Mouse (Mus musculus) ES-E14 (cell line): ENCODE data around the gene Igfbp6.
"Not testable (repeated sequence)": the region's sequence is repeated elsewhere in the genome, so short reads cannot be mapped to it uniquely, and the experiment has no call there.

Experiments
- CHD2 ChIP-seq: IDR thresholded peaks from 2 replicates; pipeline ENCODE4 v1.6.1; 2014; ENCODE audit warnings: mild to moderate bottlenecking, low read depth, low read length, inconsistent platforms
- HCFC1 ChIP-seq: IDR thresholded peaks from 2 replicates; pipeline ENCODE4 v1.6.1; 2012; ENCODE audit warnings: low read length, inconsistent platforms, borderline replicate concordance; ENCODE audit not compliant: insufficient read depth
- MAFK ChIP-seq: IDR thresholded peaks from 2 replicates; pipeline ENCODE4 v1.6.1; 2014; ENCODE audit warnings: mild to moderate bottlenecking, low read depth, low read length, inconsistent platforms; ENCODE audit not compliant: insufficient read depth
- ZC3H11A ChIP-seq: IDR thresholded peaks from 2 replicates; pipeline ENCODE4 v1.6.1; 2012; ENCODE audit warnings: low read depth, mild to moderate bottlenecking, inconsistent platforms, low read length, borderline replicate concordance
- ZNF384 ChIP-seq: IDR thresholded peaks from 2 replicates; pipeline ENCODE4 v1.6.1; 2012; ENCODE audit warnings: low read depth, low read length, inconsistent platforms

GRCm38 (mm10) chr15:102155006-102155405 is 10.8 kb downstream of the Igfbp6 start:
- not testable (repeated sequence) for TF ChIP-seq MAFK, CHD2, ZNF384, HCFC1, ZC3H11A
